Mouse (Mus musculus): ENCODE results near the gene Dnajc6. TPM values are rescaled to one million over a fixed set of nuclear protein-coding genes. Genes with fewer than 3 reads are reported as not detected.
A peak's percentile ranks its signal among the peaks of the same experiment; 100 is the strongest.

Gene Dnajc6
- polyA plus RNA-seq, 1 experiment = 31.9 TPM

- Histone ChIP-seq H3K27ac (ENCODE audit: control insufficient read depth, insufficient read depth, low read length) (peak within 1 kb of the TSS; percentile 42; the same call in 1 of the 2 replicates), H3K4me1 (replicated peaks; ENCODE audit: control insufficient read depth, insufficient read depth, low read length) (peaks cover 3% of the 10 kb centered on the region), H3K27me3 (ENCODE audit: control insufficient read depth, insufficient read depth, low read length) (no peaks in the 10 kb centered on the region), H3K4me3 (ENCODE audit: control insufficient read depth, insufficient read depth, low read length) (peak within 1 kb of the TSS; percentile 93), H3K36me3 (ENCODE audit: control insufficient read depth, insufficient read depth, low read length) (no peaks in the 10 kb centered on the region; the same call in 1 of the 2 replicates)
- TF ChIP-seq CTCF (IDR thresholded peaks at IDR 0.05; ENCODE audit: borderline replicate concordance, control insufficient read depth, extremely low read depth, insufficient read depth, low read length, poor library complexity) = 0 out of 2 replicates have a peak, but pooled peaks have one; percentile 21
- TF ChIP-seq POLR2A (IDR thresholded peaks at IDR 0.05; ENCODE audit: control insufficient read depth, extremely low read depth, insufficient read depth, low read length, poor library complexity) = peak; percentile 68; the same call in 1 of the 2 replicates
- 2% methylated on average over 39 of the region's 39 CpGs for WGBS
- peak; percentile 86 for DNase-seq
Observed at GRCm38 (mm10) chr4:101647196-101647905, 150.9 kb downstream of the Dnajc6 start, which contains the start of gene Leprot. Leprot (plus strand) TSS chr4:101647718.

- DNase-seq = peak; percentile 60
- Histone ChIP-seq H3K36me3 (ENCODE audit: control insufficient read depth, insufficient read depth, low read length) (no peaks in the 10 kb centered on the region; the same call in 1 of the 2 replicates), H3K4me3 (ENCODE audit: control insufficient read depth, insufficient read depth, low read length) (peak overlapping the region; percentile 93), H3K27ac (ENCODE audit: control insufficient read depth, insufficient read depth, low read length) (peak overlapping the region; percentile 42; the same call in 1 of the 2 replicates), H3K4me1 (replicated peaks; ENCODE audit: control insufficient read depth, insufficient read depth, low read length) (peaks cover 3% of the 10 kb centered on the region), H3K27me3 (ENCODE audit: control insufficient read depth, insufficient read depth, low read length) (no peaks in the 10 kb centered on the region)
- TF ChIP-seq CTCF (IDR thresholded peaks at IDR 0.05; ENCODE audit: borderline replicate concordance, control insufficient read depth, extremely low read depth, insufficient read depth, low read length, poor library complexity) = no peak
- TF ChIP-seq POLR2A (IDR thresholded peaks at IDR 0.05; ENCODE audit: control insufficient read depth, extremely low read depth, insufficient read depth, low read length, poor library complexity) = no peak
- 1% methylated on average over 20 of the region's 20 CpGs for whole genome bisulfite sequencing
Observed at GRCm38 (mm10) chr4:101647976-101648642, 151.7 kb downstream of the Dnajc6 start.

- Histone ChIP-seq H3K27me3 (ENCODE audit: control insufficient read depth, insufficient read depth, low read length) (no peaks in the 10 kb centered on the region), H3K36me3 (ENCODE audit: control insufficient read depth, insufficient read depth, low read length) (no peaks in the 10 kb centered on the region), H3K4me1 (replicated peaks; ENCODE audit: control insufficient read depth, insufficient read depth, low read length) (peaks cover 3% of the 10 kb centered on the region), H3K27ac (ENCODE audit: control insufficient read depth, insufficient read depth, low read length) (no peak overlapping the region), H3K4me3 (ENCODE audit: control insufficient read depth, insufficient read depth, low read length) (no peak overlapping the region)
- no peak for DNase-seq
- TF ChIP-seq CTCF (IDR thresholded peaks at IDR 0.05; ENCODE audit: borderline replicate concordance, control insufficient read depth, extremely low read depth, insufficient read depth, low read length, poor library complexity) (no peak), POLR2A (IDR thresholded peaks at IDR 0.05; ENCODE audit: control insufficient read depth, extremely low read depth, insufficient read depth, low read length, poor library complexity) (no peak)
- 49% methylated on average over 1 of the region's 1 CpGs for WGBS
Observed at GRCm38 (mm10) chr4:101648745-101649144, 152.3 kb downstream of the Dnajc6 start.

- Histone ChIP-seq H3K27me3 (ENCODE audit: control insufficient read depth, insufficient read depth, low read length) (no peaks in the 10 kb centered on the region), H3K27ac (ENCODE audit: control insufficient read depth, insufficient read depth, low read length) (no peak overlapping the region), H3K4me3 (ENCODE audit: control insufficient read depth, insufficient read depth, low read length) (no peak overlapping the region), H3K36me3 (ENCODE audit: control insufficient read depth, insufficient read depth, low read length) (no peaks in the 10 kb centered on the region), H3K4me1 (replicated peaks; ENCODE audit: control insufficient read depth, insufficient read depth, low read length) (peaks cover 3% of the 10 kb centered on the region)
- no peak for DNase-seq
- 93% methylated on average over 2 of the region's 2 CpGs for WGBS
- no peak for TF ChIP-seq CTCF (IDR thresholded peaks at IDR 0.05; ENCODE audit: borderline replicate concordance, control insufficient read depth, extremely low read depth, insufficient read depth, low read length, poor library complexity)
- TF ChIP-seq POLR2A (IDR thresholded peaks at IDR 0.05; ENCODE audit: control insufficient read depth, extremely low read depth, insufficient read depth, low read length, poor library complexity) = no peak
Observed at GRCm38 (mm10) chr4:101650961-101651360, 154.5 kb downstream of the Dnajc6 start.

- 94% methylated on average over 6 of the region's 6 CpGs for WGBS
- 0 out of 2 replicates have a peak, but pooled peaks cover 3% of the 10 kb centered on the region for H3K36me3 ChIP-seq (ENCODE audit: control insufficient read depth, insufficient read depth, low read length)
- H3K27ac ChIP-seq (ENCODE audit: control insufficient read depth, insufficient read depth, low read length) = no peak overlapping the region
- H3K27me3 ChIP-seq (ENCODE audit: control insufficient read depth, insufficient read depth, low read length) = no peaks in the 10 kb centered on the region
- no peak overlapping the region for H3K4me3 ChIP-seq (ENCODE audit: control insufficient read depth, insufficient read depth, low read length)
- no peaks in the 10 kb centered on the region for H3K4me1 ChIP-seq (replicated peaks; ENCODE audit: control insufficient read depth, insufficient read depth, low read length)
- no peak for TF ChIP-seq CTCF (IDR thresholded peaks at IDR 0.05; ENCODE audit: borderline replicate concordance, control insufficient read depth, extremely low read depth, insufficient read depth, low read length, poor library complexity)
- no peak for TF ChIP-seq POLR2A (IDR thresholded peaks at IDR 0.05; ENCODE audit: control insufficient read depth, extremely low read depth, insufficient read depth, low read length, poor library complexity)
- DNase-seq = no peak
Observed at GRCm38 (mm10) chr4:101654256-101654655, 157.8 kb downstream of the Dnajc6 start.

GRCm38 (mm10) chr4:101654788-101655414 is 158.5 kb downstream of the Dnajc6 start:
- H3K27ac ChIP-seq (ENCODE audit: control insufficient read depth, insufficient read depth, low read length) = no peak overlapping the region

More at GRCm38 (mm10) chr4:101654788-101655414, 158.5 kb downstream of the Dnajc6 start:
- WGBS = 95% methylated on average over 4 of the region's 4 CpGs
- Histone ChIP-seq H3K27me3 (ENCODE audit: control insufficient read depth, insufficient read depth, low read length) (no peaks in the 10 kb centered on the region), H3K4me1 (replicated peaks; ENCODE audit: control insufficient read depth, insufficient read depth, low read length) (no peaks in the 10 kb centered on the region), H3K4me3 (ENCODE audit: control insufficient read depth, insufficient read depth, low read length) (no peak overlapping the region), H3K36me3 (ENCODE audit: control insufficient read depth, insufficient read depth, low read length) (0 out of 2 replicates have a peak, but pooled peaks cover 3% of the 10 kb centered on the region)
- DNase-seq = no peak
- TF ChIP-seq POLR2A (IDR thresholded peaks at IDR 0.05; ENCODE audit: control insufficient read depth, extremely low read depth, insufficient read depth, low read length, poor library complexity) (no peak), CTCF (IDR thresholded peaks at IDR 0.05; ENCODE audit: borderline replicate concordance, control insufficient read depth, extremely low read depth, insufficient read depth, low read length, poor library complexity) (no peak)
